Mouse (Mus musculus) heart, postnatal 0 days (tissue): ENCODE data around the gene Akr1c18.
"Not testable (repeated sequence)": the region's sequence is repeated elsewhere in the genome, so short reads cannot be mapped to it uniquely, and the experiment has no call there.

Experiments
- CTCF ChIP-seq: IDR thresholded peaks from 2 replicates; pipeline ENCODE4 v1.5.1; 2016; ENCODE audit warnings: antibody characterized with exemption, control low read depth, low read depth
- EP300 ChIP-seq: IDR thresholded peaks from 2 replicates; pipeline ENCODE4 v1.6.1; 2016; ENCODE audit warnings: antibody characterized with exemption, low read depth

DNA sequence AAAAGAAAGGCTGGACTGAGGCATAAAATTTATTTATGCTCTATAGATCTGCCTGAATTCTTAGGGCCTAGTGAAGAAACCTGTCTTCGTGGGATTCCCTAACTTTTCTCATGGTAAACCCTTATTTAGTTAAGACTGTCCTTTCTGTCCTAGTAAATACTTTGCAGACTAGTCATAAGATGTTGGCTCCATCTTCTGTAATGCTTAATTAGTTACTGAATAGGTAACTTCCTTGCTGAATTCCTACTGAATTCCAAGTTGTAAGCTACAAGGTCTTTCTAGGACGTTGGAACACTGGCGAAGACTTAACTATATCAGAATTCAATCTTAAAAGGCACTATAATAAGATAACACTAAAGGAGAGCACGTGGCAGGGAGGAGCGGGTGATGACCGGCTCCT lies 26.0 kb downstream of the Akr1c18 start:
- TF ChIP-seq CTCF, EP300: not testable (repeated sequence)
